Mouse (Mus musculus) kidney, adult 8-10 months (tissue): ENCODE data around the gene Olfr1303.

Source experiments
- DNase-seq, 2 experiments: peaks; one replicate each; pipeline ENCODE4 v3.0.0; 2022

The Olfr1303 gene

GRCm38 (mm10) chr2:111820240-111820639 is at the start of gene Olfr1303:
Gene Olfr1303 (minus strand): TSS chr2:111820340.
- DNase-seq, result no peak

- DNase-seq, result no peak
Measured at GRCm38 (mm10) chr2:111812936-111813335, 7.2 kb downstream of the Olfr1303 start.

- no peak for DNase-seq
Measured at GRCm38 (mm10) chr2:111777129-111777528, 43.0 kb downstream of the Olfr1303 start, which contains the start of gene Olfr1302. Gene Olfr1302 (plus strand): TSS chr2:111777429.
